Mouse (Mus musculus) C2C12 (cell line): Measurements from ENCODE around the gene Mbd3. TPM values are rescaled to one million over a fixed set of nuclear protein-coding genes. Genes with fewer than 3 reads are reported as not detected.

Source experiments
- H3K27me3 ChIP-seq: one replicate; pipeline ENCODE4 v1.6.1; 2011; ENCODE audit not compliant: control insufficient read depth, insufficient read depth, insufficient read length
- H3K36me3 ChIP-seq: one replicate; pipeline ENCODE4 v1.6.1; 2011; ENCODE audit not compliant: control insufficient read depth, insufficient read depth
- H3K4me3 ChIP-seq: one replicate; pipeline ENCODE4 v1.5.1; 2011; ENCODE audit warnings: mild to moderate bottlenecking, control low read depth; ENCODE audit not compliant: poor library complexity, insufficient read depth, severe bottlenecking
- H3K79me2 ChIP-seq: one replicate; pipeline ENCODE4 v1.6.1; 2011; ENCODE audit not compliant: control insufficient read depth, insufficient read depth
- H3K79me3 ChIP-seq: one replicate; pipeline ENCODE4 v1.6.1; 2011; ENCODE audit warnings: low read depth, control low read depth
- H3ac ChIP-seq: one replicate; pipeline ENCODE3; 2011; ENCODE audit warnings: low read depth; ENCODE audit not compliant: control insufficient read depth, insufficient read length
- CEBPB ChIP-seq: IDR thresholded peaks from one replicate; pipeline ENCODE4 v1.6.1; 2011; ENCODE audit warnings: low read depth, mild to moderate bottlenecking, control low read depth, moderate library complexity
- CTCF ChIP-seq: IDR thresholded peaks from one replicate; pipeline ENCODE4 v1.5.1; 2011; ENCODE audit not compliant: control insufficient read depth, insufficient read depth, insufficient read length
- FOSL1 ChIP-seq: IDR thresholded peaks from one replicate; pipeline ENCODE4 v1.8.0; 2011; ENCODE audit warnings: mild to moderate bottlenecking, low read length; ENCODE audit not compliant: poor library complexity, insufficient read depth, severe bottlenecking
- MAX ChIP-seq: IDR thresholded peaks from one replicate; pipeline ENCODE4 v1.6.1; 2011; ENCODE audit warnings: mild to moderate bottlenecking, control low read depth
- MYOD1 ChIP-seq: IDR thresholded peaks from one replicate; pipeline ENCODE4 v1.6.1; 2011; ENCODE audit warnings: low read depth; ENCODE audit not compliant: control insufficient read depth, insufficient read length
- MYOG ChIP-seq: IDR thresholded peaks from one replicate; pipeline ENCODE4 v1.6.1; 2011; ENCODE audit not compliant: control insufficient read depth, insufficient read length; ENCODE audit errors: extremely low read depth
- USF1 ChIP-seq: IDR thresholded peaks from one replicate; pipeline ENCODE4 v1.6.1; 2011; ENCODE audit warnings: low read depth, mild to moderate bottlenecking, control low read depth, moderate library complexity
- polyA plus RNA-seq: library from polyadenylated mRNA; unstranded; fragments of >200 nt; fragmentation: generic; extraction: Trizol; gene quantifications from one replicate; pipeline ENCODE4 v1.2.1, GENCODE M21; 2012; ENCODE audit warnings: missing spikeins

The Mbd3 gene
- polyA plus RNA-seq, 1 experiment = 326 TPM

- peaks cover 42% of the 10 kb centered on the region for H3K79me2 ChIP-seq
- H3ac ChIP-seq = peak overlapping the region; percentile 15
- peaks cover 30% of the 10 kb centered on the region for H3K79me3 ChIP-seq
- peaks cover 62% of the 10 kb centered on the region for H3K36me3 ChIP-seq
- H3K27me3 ChIP-seq = no peaks in the 10 kb centered on the region
- no peak for TF ChIP-seq MYOG
- no peak for TF ChIP-seq USF1
- no peak for TF ChIP-seq FOSL1
- TF ChIP-seq CEBPB = no peak
- no peak overlapping the region for H3K4me3 ChIP-seq
Observed at GRCm38 (mm10) chr10:80396822-80397523, 2.4 kb downstream of the Mbd3 start.

GRCm38 (mm10) chr10:80395025-80395627 is 4.2 kb downstream of the Mbd3 start:
- peaks cover 72% of the 10 kb centered on the region for H3K36me3 ChIP-seq
- H3K79me3 ChIP-seq = peaks cover 30% of the 10 kb centered on the region
- H3K4me3 ChIP-seq = no peak overlapping the region
- no peak overlapping the region for H3ac ChIP-seq
- TF ChIP-seq CTCF = no peak
- TF ChIP-seq USF1 = no peak
- no peak for TF ChIP-seq FOSL1
- TF ChIP-seq CEBPB = no peak
- no peak for TF ChIP-seq MYOD1
- H3K79me2 ChIP-seq = peaks cover 42% of the 10 kb centered on the region
- no peaks in the 10 kb centered on the region for H3K27me3 ChIP-seq

- H3ac ChIP-seq = no peak overlapping the region
- peaks cover 75% of the 10 kb centered on the region for H3K36me3 ChIP-seq
- peaks cover 21% of the 10 kb centered on the region for H3K79me3 ChIP-seq
- TF ChIP-seq MYOG (no peak), USF1 (no peak), FOSL1 (no peak), MAX (no peak), CTCF (no peak), CEBPB (no peak), MYOD1 (no peak)
- H3K27me3 ChIP-seq = no peaks in the 10 kb centered on the region
- H3K79me2 ChIP-seq = peaks cover 32% of the 10 kb centered on the region
- no peak overlapping the region for H3K4me3 ChIP-seq
Observed at GRCm38 (mm10) chr10:80392687-80393086, 6.7 kb downstream of the Mbd3 start.

GRCm38 (mm10) chr10:80390697-80391096 is 8.7 kb downstream of the Mbd3 start:
- peaks cover 15% of the 10 kb centered on the region for H3K79me3 ChIP-seq
- H3K36me3 ChIP-seq = peaks cover 56% of the 10 kb centered on the region

GRCm38 (mm10) chr10:80389185-80389708 is 10.1 kb downstream of the Mbd3 start:
- H3K79me3 ChIP-seq = peaks cover 27% of the 10 kb centered on the region
- peaks cover 55% of the 10 kb centered on the region for H3K36me3 ChIP-seq
- H3ac ChIP-seq = no peak overlapping the region
- no peaks in the 10 kb centered on the region for H3K27me3 ChIP-seq
- TF ChIP-seq CEBPB = no peak
- no peak for TF ChIP-seq CTCF
- H3K79me2 ChIP-seq = peaks cover 31% of the 10 kb centered on the region
- no peak overlapping the region for H3K4me3 ChIP-seq

More at GRCm38 (mm10) chr10:80390697-80391096, 8.7 kb downstream of the Mbd3 start:
- Histone ChIP-seq H3K4me3 (no peak overlapping the region), H3K27me3 (no peaks in the 10 kb centered on the region), H3ac (no peak overlapping the region), H3K79me2 (peaks cover 29% of the 10 kb centered on the region)
- no peak for TF ChIP-seq MAX
- TF ChIP-seq FOSL1 = no peak
- TF ChIP-seq CTCF = no peak
- TF ChIP-seq MYOG = no peak
- no peak for TF ChIP-seq USF1
- no peak for TF ChIP-seq MYOD1
- TF ChIP-seq CEBPB = no peak
